Mouse (Mus musculus) retina, embryonic 14.5 days (tissue): ENCODE measurements around the gene Msantd4.
"Not testable (repeated sequence)": the region's sequence is repeated elsewhere in the genome, so short reads cannot be mapped to it uniquely, and the experiment has no call there.

Experiments
- DNase-seq: peaks from one replicate; pipeline ENCODE4 v3.0.0-alpha.2; 2015; ENCODE audit warnings: low spot score

Gene Msantd4

GRCm38 (mm10) chr9:4375828-4376639, at the start of gene Msantd4:
Gene Msantd4, plus strand, starts transcription at chr9:4376562.
- peak; percentile 99 for DNase-seq

- DNase-seq = no peak
These were observed 23.2 kb upstream of the Msantd4 start for GRCm38 (mm10) chr9:4353163-4353562.

DNA sequence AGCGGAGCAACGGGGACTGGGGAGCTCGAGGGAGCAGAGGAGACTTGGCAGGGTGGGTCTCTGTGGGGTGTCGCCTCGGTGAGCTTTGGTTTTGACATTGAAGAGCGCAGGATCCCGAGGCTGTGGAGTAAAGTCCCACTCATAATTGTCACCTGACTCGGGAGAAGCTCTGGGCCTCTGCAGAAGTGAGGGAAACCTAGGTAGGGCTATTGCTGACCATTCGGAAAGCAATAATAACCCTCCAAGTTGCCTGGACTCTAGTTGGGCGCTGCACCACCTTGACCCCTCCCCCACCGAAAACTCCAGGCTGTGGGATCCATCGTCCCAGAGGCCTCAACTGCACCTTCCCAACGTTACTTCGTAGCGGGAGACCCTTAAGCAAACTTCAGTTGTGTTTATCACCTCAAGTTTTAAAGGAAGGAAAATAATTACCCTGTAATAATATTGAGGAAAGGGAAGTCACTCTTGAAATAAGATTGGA, 318 bp downstream of the Msantd4 start:
- peak; percentile 48 for DNase-seq

DNA sequence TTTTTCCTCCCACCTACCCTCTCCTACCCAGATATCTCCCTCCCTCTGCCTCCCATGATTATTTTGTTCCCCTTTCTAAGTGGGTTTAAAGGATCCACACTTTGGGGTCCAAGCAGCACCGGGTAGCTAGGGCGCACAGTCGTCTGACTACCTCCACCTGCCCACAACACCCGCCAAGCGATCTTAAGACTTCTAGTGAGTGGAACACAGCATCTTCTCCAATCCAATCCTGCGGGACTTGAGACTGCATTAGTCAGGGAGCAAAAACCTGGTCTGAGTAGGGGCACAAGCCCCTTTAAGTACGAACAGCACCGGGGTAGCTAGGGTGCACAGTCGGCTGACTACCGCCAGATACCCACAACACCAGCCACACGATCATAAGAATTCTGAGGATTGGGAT, 24.4 kb downstream of the Msantd4 start:
- not testable (repeated sequence) for DNase-seq
